Mouse (Mus musculus) heart, postnatal 25 days (tissue): ENCODE measurements at regions not wholly inside any gene's neighbourhood (a gene's known extent, or its start where the extent isn't known, plus 50 kb on each side); places are given as distances from the start of the nearest gene placed in this dataset.
"Not testable (repeated sequence)": the region's sequence is repeated elsewhere in the genome, so short reads cannot be mapped to it uniquely, and the experiment has no call there.

Experiments used
- DNase-seq: peaks from one replicate; pipeline ENCODE4 v3.0.0; 2022; ENCODE audit warnings: low spot score
- intact Hi-C: fragments of 180-260 bp; cut with DNase I; formaldehyde crosslinking; loops from one replicate; pipeline ENCODE4 v1.15.1; 2025

DNA sequence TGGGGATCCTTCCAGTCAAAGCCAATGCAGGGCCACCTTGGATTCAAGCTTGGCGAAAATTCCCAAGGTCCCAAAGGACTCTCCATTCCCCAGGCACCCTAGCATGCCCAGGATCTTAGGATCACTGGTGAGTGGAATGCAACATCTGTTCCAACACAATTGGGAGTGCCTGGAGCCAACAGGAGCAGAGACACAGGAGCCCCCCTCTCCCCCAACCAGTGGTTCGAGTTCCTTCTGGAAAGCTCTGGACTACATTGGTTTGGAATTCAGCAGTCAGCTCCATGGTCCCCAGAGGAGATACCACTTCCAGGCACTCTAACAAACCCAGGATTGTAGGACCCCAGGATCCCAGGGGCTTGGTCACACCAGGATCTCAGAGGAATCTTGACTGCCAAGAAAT is 150.0 kb downstream of the Mycs start:
- DNase-seq, intact Hi-C loops: not testable (repeated sequence)

DNA sequence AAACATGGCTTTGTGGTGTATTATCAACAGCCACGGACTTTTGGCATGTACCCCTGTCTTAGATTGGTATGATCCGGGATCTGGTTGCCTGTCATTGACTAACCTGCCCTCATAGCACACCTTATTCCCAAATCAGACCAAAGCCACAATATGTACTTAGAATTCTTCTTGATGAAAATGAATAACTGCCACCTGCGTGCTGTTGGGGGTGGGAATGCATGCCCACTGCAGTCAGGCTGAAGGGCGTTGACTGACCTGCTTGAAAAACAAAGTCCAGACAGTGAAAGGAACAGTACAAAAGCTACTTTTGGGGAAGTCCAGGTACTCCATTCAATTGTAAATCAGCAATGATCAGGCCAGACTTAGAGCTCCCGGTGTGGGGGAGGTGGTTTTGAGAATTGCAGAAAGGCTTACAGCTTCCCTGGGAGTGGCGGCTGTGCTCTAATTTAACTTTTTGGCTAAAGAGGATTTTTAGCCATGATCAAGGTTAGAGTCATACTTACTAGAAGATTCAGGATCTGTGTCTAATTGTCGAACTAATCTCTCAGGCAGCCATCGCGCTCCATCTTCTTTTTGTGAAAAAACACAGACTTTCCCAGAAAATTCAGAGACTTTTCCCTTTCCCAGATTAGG is 157.8 kb downstream of the Mycs start:
- intact Hi-C loops, result not testable (repeated sequence)
- peak; percentile 1 for DNase-seq

DNA sequence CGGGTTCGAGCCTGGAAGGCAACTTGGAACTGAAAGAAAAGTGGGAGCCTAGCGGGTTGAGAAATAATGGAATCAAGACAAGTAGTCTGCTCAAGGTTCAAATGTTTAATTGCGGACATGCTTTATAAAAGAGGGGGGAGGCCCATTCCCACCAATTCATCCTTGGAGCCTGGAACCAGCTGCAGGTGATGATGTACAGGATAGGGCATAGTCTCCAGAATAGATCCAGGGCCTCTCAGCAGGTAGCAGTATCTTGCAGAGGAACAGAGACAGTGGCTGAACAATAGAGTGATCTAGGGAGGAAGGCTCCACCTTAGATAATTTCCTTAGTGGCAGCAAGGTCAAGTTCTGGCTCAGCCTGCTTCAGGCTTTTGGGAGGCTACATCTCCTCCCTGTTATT is 158.5 kb downstream of the Mycs start:
- DNase-seq, intact Hi-C loops: not testable (repeated sequence)
